Mouse (Mus musculus): ENCODE data around the gene Lrrk2.

GRCm38 (mm10) chr15:91788338-91788737, 115.4 kb downstream of the Lrrk2 start:
- TF ChIP-seq CTCF (IDR thresholded peaks at IDR 0.05; ENCODE audit: low read depth) (no peak), EP300 (IDR thresholded peaks at IDR 0.05; ENCODE audit: low read depth) (no peak)

All from liver, embryonic 14.5 days (tissue).